Mouse (Mus musculus) thymus, adult 2 months (tissue): ENCODE results near the gene Fli1. TPM values are rescaled to one million over a fixed set of nuclear protein-coding genes. Genes with fewer than 3 reads are reported as not detected.

Experiments used
- DNase-seq: peaks from one replicate; pipeline ENCODE4 v3.0.0; 2021
- H3K27ac ChIP-seq: fragments of 200-500 bp; 2 replicates; pipeline ENCODE4 v1.5.1; 2012; ENCODE audit warnings: low read length, control low read depth; ENCODE audit not compliant: control insufficient read depth, insufficient read depth
- H3K27me3 ChIP-seq: fragments of 200-500 bp; 2 replicates; pipeline ENCODE4 v1.6.1; 2012; ENCODE audit warnings: mild to moderate bottlenecking, low read length, moderate library complexity, mixed read lengths; ENCODE audit not compliant: control insufficient read depth, insufficient read depth
- H3K36me3 ChIP-seq: fragments of 200-500 bp; 2 replicates; pipeline ENCODE4 v1.6.1; 2012; ENCODE audit warnings: mild to moderate bottlenecking, low read length, moderate library complexity; ENCODE audit not compliant: control insufficient read depth, insufficient read depth
- H3K4me1 ChIP-seq: fragments of 200-500 bp; replicated peaks from 2 replicates; pipeline ENCODE4 v1.6.1; 2012; ENCODE audit warnings: low read length; ENCODE audit not compliant: control insufficient read depth, insufficient read depth
- H3K4me3 ChIP-seq: fragments of 200-500 bp; 2 replicates; pipeline ENCODE4 v1.5.1; 2012; ENCODE audit warnings: mild to moderate bottlenecking, low read length, control low read depth, moderate library complexity; ENCODE audit not compliant: control insufficient read depth, insufficient read depth
- CTCF ChIP-seq: fragments of 200-500 bp; IDR thresholded peaks from 2 replicates; pipeline ENCODE4 v1.5.1; 2012; ENCODE audit warnings: mild to moderate bottlenecking, control low read depth, low read length, moderate library complexity, borderline replicate concordance; ENCODE audit not compliant: control insufficient read depth, poor library complexity, insufficient read depth; ENCODE audit errors: extremely low read depth
- POLR2A ChIP-seq: fragments of 200-500 bp; IDR thresholded peaks from 2 replicates; pipeline ENCODE4 v1.6.1; 2012; ENCODE audit warnings: mild to moderate bottlenecking, low read length, control low read depth, moderate library complexity; ENCODE audit not compliant: control insufficient read depth, poor library complexity, insufficient read depth; ENCODE audit errors: extremely low read depth
- WGBS: fragments of 180-500 bp; shearing (Covaris S2); methylation state at CpG from one replicate; pipeline ENCODE4 v1.1.7; 2018; 5-methylcytosine and 5-hydroxymethylcytosine counted together
- polyA plus RNA-seq: library from polyadenylated mRNA; depleted of rRNA; stranded (reverse); fragments of >200 nt; gene quantifications from 2 replicates; pipeline ENCODE4 v1.2.3, GENCODE M21; 2012

Gene Fli1
- polyA plus RNA-seq, 1 experiment: 28.5 TPM

DNA sequence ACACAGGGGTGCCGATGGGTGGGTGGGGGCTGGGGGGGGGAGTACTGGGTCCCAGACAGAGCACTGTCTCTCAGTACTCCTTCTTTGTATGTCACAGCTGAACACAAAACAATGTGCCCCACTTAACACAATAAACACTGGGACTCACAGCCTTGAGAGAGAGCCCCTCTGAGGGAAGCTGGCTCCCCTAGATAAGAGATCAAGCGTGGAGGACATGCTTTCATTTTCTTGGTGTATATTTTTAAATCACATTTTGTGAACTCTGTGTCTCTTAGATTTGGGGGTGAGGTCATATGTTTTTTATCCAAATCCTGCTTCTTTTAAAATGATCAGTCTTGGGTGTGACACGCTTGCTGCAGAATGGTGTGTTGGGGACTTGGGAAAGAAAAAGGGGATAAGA is 12.6 kb upstream of the Fli1 start:
- peaks cover 8% of the 10 kb centered on the region for H3K4me1 ChIP-seq
- 73% methylated on average over 3 of the region's 3 CpGs for WGBS
- no peak for DNase-seq

DNA sequence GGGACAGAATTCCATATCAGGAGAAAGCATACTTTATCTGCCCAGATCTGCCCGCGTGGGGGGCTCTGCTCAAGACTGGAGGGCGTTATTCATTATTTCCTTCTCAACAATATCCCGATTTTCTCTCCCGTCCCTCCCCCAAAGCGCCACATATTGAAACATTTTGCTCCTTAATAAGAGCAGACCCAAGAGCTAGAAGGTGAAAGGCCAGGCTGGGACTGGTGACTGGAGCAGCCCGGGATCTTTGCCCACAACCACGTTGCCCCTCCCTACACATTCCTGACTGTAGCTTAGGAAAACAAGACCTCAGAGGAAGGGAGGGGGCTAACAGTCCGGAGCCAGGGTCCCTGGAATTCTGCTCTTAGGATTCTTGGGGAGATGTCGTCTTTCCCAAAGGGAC is 7.9 kb upstream of the Fli1 start:
- TF ChIP-seq CTCF: no peak
- no peak for TF ChIP-seq POLR2A
- H3K27ac ChIP-seq: no peak overlapping the region

More for the DNA sequence above, 12.6 kb upstream of the Fli1 start:
- Histone ChIP-seq H3K27me3 (no peaks in the 10 kb centered on the region), H3K36me3 (no peaks in the 10 kb centered on the region), H3K4me3 (no peak overlapping the region), H3K27ac (no peak overlapping the region)
- TF ChIP-seq POLR2A: no peak
- TF ChIP-seq CTCF: no peak

DNA sequence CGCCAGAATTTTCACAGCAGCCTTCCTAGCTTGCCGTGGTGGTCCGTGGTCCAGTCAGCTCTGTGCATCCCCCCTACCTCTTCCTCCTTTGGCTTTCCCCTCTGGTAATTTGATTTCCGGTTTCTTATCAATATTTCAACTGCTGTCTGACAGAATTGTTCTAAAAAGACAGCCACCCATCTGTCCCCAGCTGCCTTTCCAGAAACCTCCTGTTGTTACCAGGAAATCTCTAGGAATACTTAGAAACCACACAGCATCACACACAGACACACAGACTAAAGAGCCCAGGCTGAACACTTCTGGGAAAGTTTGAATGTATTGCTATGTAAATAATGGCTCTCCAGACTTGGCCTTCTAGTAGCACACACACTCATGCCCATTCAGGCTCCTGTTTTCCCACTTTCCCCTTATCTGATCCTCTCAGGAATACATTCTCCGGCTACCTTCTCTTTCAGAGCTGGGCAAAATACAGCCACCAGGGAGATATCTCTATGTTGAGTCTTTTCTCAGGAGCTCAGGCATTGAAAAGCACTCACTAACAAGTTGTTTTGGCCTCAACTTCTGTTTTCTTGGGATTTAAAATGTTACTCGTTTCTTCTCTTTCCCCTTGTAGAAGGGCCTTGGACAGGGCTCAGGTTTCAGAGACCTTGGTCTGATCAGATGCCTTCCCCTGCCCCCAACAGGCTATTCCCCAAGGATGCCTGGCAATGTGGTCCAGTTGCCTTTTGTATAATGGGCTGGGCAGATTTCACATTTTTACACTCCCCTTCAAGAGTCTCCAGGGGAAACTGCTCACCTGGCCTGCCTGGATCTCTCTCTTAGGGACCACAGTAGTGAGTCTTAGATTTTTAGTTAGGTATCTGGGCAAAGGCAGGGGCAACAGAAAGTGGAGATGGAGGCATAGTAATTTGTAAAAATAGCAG is 7.1 kb upstream of the Fli1 start:
- Histone ChIP-seq H3K4me3 (no peak overlapping the region), H3K27me3 (no peaks in the 10 kb centered on the region), H3K36me3 (no peaks in the 10 kb centered on the region), H3K27ac (no peak overlapping the region), H3K4me1 (peaks cover 2% of the 10 kb centered on the region)
- 38% methylated on average over 6 of the region's 6 CpGs for WGBS
- no peak for DNase-seq
- TF ChIP-seq CTCF: no peak
- no peak for TF ChIP-seq POLR2A

More for the DNA sequence above, 7.9 kb upstream of the Fli1 start:
- WGBS: 91% methylated on average over 10 of the region's 10 CpGs
- no peaks in the 10 kb centered on the region for H3K36me3 ChIP-seq
- DNase-seq: no peak
- H3K4me1 ChIP-seq: peaks cover 2% of the 10 kb centered on the region
- no peaks in the 10 kb centered on the region for H3K27me3 ChIP-seq
- no peak overlapping the region for H3K4me3 ChIP-seq

DNA sequence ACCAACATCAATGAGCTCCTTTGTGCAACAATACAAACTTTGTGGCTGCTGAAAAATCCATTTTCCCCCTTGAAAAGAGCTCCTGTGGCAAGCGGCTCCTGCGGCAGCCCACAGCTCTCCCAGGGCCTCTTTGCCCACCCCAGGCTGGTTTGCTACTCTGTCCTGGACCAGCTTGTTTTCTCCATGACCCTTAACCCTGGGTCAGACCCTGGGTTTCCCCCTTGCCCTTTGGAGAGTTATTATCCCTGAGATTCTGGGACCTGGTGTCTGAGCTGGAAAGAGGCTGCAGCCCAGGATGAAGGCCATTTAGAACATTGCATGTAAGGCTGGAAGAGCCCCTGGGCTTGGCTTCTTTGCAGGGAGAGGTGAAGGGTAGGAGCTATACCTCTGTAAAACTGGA is 4.1 kb upstream of the Fli1 start:
- WGBS: 93% methylated on average over 2 of the region's 2 CpGs
- no peaks in the 10 kb centered on the region for H3K36me3 ChIP-seq
- 0 out of 2 replicates have a peak, but pooled peaks cover 4% of the 10 kb centered on the region for H3K27me3 ChIP-seq
- peaks cover 21% of the 10 kb centered on the region for H3K4me1 ChIP-seq
- TF ChIP-seq CTCF (no peak), POLR2A (no peak)
- H3K4me3 ChIP-seq: no peak overlapping the region
- H3K27ac ChIP-seq: no peak overlapping the region
- DNase-seq: no peak

DNA sequence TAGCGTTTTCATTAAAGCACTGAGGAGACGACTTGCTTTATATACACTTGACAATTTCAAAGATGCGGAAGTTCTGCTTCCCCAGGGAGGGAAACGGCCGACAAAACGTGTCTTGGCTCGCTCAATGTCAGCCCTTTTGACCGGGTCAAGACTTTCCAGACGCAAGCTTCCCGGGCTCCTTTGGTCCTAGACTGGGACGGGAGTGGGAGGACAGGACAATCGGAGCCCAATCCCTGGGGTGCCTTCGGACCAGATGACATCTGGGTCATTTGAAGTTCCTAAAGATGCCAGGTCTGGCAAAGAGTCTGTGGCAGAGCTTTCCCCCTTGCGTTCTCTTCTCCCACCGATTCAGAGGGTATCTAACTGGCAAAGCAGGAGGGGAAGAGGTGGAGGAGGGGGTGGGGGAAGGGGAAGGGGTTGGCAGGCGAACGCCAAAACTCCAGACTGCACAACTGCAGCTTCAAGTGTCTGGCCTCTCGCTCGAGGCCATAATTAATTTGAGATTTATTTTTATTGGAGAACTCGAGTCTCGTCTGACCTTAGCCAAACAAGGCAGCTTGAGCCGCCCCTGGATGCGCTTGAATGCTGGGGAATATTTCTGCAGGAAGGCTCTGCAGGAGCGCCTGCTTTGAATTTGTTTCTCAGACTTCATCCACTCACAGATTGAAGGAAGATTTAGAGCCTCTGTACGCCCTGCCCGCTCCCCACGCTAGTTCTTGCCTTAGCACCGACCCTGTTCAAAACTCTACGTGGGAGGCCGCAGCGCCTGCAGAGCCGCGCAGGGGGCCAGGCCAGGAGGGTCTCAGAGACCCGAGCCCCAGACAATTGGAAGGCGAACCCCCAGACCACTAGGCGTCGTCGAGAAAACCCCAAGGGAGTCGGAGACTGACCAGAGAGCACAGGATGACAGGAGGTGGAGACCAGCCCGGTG is 2.3 kb upstream of the Fli1 start:
- no peak for DNase-seq
- WGBS: 69% methylated on average over 40 of the region's 40 CpGs
- no peak overlapping the region for H3K4me3 ChIP-seq
- no peaks in the 10 kb centered on the region for H3K36me3 ChIP-seq
- no peak for TF ChIP-seq POLR2A
- no peak for TF ChIP-seq CTCF
- H3K4me1 ChIP-seq: peaks cover 24% of the 10 kb centered on the region
- no peak overlapping the region for H3K27ac ChIP-seq
- 0 out of 2 replicates have a peak, but pooled peaks cover 4% of the 10 kb centered on the region for H3K27me3 ChIP-seq

DNA sequence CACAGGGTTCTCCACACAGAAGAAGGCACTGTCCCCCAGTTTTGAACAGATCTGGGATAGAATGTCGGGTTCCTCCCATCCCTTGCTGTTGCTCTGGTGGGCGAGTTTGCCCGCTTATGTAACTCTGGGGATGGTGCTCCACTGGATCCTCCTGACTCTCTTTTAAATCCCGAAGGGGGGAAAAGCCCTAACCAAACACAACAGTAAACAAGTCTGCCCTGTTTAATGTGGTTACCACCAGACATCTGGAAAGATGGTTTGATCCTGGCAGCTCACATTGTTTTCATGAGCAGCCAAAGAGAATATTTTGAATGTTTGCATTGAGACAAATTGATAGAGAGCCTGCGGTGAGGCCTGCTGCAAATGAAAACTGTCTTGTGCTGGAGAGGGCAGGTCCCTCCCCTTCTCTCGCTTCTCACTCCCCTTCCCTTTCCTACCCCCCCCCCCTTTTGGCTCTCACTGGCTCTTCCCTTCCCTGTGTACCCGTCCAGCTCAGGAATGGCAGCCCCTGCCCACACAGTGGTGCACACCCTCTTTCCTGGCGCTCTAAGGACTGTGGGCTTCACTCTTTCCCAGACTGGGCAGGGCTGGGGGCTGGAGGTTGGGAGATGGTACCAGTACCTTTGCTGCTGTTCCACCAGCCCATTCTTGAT is 1.4 kb upstream of the Fli1 start:
- DNase-seq: no peak
- no peak for TF ChIP-seq POLR2A
- 0 out of 2 replicates have a peak, but pooled peaks cover 4% of the 10 kb centered on the region for H3K27me3 ChIP-seq
- 61% methylated on average over 8 of the region's 8 CpGs for WGBS
- peaks cover 29% of the 10 kb centered on the region for H3K4me1 ChIP-seq
- H3K4me3 ChIP-seq: no peak overlapping the region
- H3K27ac ChIP-seq: no peak overlapping the region
- no peaks in the 10 kb centered on the region for H3K36me3 ChIP-seq
